Mouse (Mus musculus) mouse embryonic stem cell (cell line): ENCODE results near the gene Gm10638.

Experiments
- in situ Hi-C, 2 experiments: fragments of 300-500 bp; cut with MboI; formaldehyde crosslinking; loops; 1 replicate in 1 of 2; 3 replicates in 1 of 2; pipeline ENCODE4 v1.14.3; 2019 to 2020; ENCODE audit warnings: low sequenced_read_pairs in 2 of 2, low pct_unique_long_range_greater_than_20kb in 1 of 2, mixed read lengths in 1 of 2; ENCODE audit not compliant: unreplicated experiment in 1 of 2

Gm10638 gene

GRCm38 (mm10) chr8:86745221-86745934 lies at the start of gene Gm10638, which contains the start of gene Siah1a:
Gene Gm10638, plus strand, starts transcription at chr8:86745699.
Gene Siah1a, minus strand, starts transcription at chr8:86745934.
- in situ Hi-C loops: no loop called here

- in situ Hi-C loops: no loop called here
These were observed 49.8 kb upstream of the Gm10638 start for GRCm38 (mm10) chr8:86695703-86696102.

- in situ Hi-C loops: no loop called here
These were observed 46.6 kb upstream of the Gm10638 start for GRCm38 (mm10) chr8:86698811-86699421.

- in situ Hi-C loops: no loop called here
These were observed 46.0 kb upstream of the Gm10638 start for GRCm38 (mm10) chr8:86699471-86699870.

GRCm38 (mm10) chr8:86702453-86702852 lies 43.0 kb upstream of the Gm10638 start:
- in situ Hi-C loops: no loop called here

- in situ Hi-C loops: no loop called here
These were observed 40.2 kb upstream of the Gm10638 start for GRCm38 (mm10) chr8:86705317-86705716.

GRCm38 (mm10) chr8:86706756-86707155 lies 38.7 kb upstream of the Gm10638 start:
- in situ Hi-C loops: no loop called here

GRCm38 (mm10) chr8:86707873-86708272 lies 37.6 kb upstream of the Gm10638 start:
- in situ Hi-C loops: no loop called here

- in situ Hi-C loops: no loop called here
These were observed 32.9 kb upstream of the Gm10638 start for GRCm38 (mm10) chr8:86712594-86712993.

GRCm38 (mm10) chr8:86713407-86714188 lies 31.9 kb upstream of the Gm10638 start:
- in situ Hi-C loops: no loop called here

- in situ Hi-C loops: no loop called here
These were observed 27.0 kb upstream of the Gm10638 start for GRCm38 (mm10) chr8:86718332-86718994.

GRCm38 (mm10) chr8:86719368-86719767 lies 26.1 kb upstream of the Gm10638 start:
- in situ Hi-C loops: no loop called here

GRCm38 (mm10) chr8:86720756-86721459 lies 24.6 kb upstream of the Gm10638 start:
- in situ Hi-C loops: no loop called here

GRCm38 (mm10) chr8:86721490-86721889 lies 24.0 kb upstream of the Gm10638 start:
- in situ Hi-C loops: no loop called here

GRCm38 (mm10) chr8:86726959-86727358 lies 18.5 kb upstream of the Gm10638 start:
- in situ Hi-C loops: no loop called here

- in situ Hi-C loops: no loop called here
These were observed 17.1 kb upstream of the Gm10638 start for GRCm38 (mm10) chr8:86728224-86728950.

GRCm38 (mm10) chr8:86730303-86730702 lies 15.2 kb upstream of the Gm10638 start:
- in situ Hi-C loops: no loop called here

- in situ Hi-C loops: no loop called here
These were observed 14.6 kb upstream of the Gm10638 start for GRCm38 (mm10) chr8:86730860-86731259.
